Mouse (Mus musculus): ENCODE results near the gene Slc9a2. TPM values are rescaled to one million over a fixed set of nuclear protein-coding genes. Genes with fewer than 3 reads are reported as not detected.

Gene Slc9a2
- polyA plus RNA-seq, 1 experiment from 2014 or later = not detected

GRCm38 (mm10) chr1:40785876-40786445, 105.6 kb downstream of the Slc9a2 start:
- no peak for ATAC-seq (replicated peaks; ENCODE audit: low FRiP score)
- DNase-seq (ENCODE audit: low spot score) = no peak
- no peak overlapping the region for H3K27ac ChIP-seq (ENCODE audit: low read depth, low read length)
- no peak overlapping the region for H3K4me3 ChIP-seq (ENCODE audit: low read depth, low read length)
- no peaks in the 10 kb centered on the region for H3K27me3 ChIP-seq (replicated peaks; ENCODE audit: control insufficient read depth, insufficient read depth, low read length)
- no peak overlapping the region for H3K9ac ChIP-seq (ENCODE audit: low read depth, low read length)
- peaks cover 2% of the 10 kb centered on the region for H3K4me1 ChIP-seq (replicated peaks; ENCODE audit: control insufficient read depth, insufficient read depth, low read length)
- no peaks in the 10 kb centered on the region for H3K36me3 ChIP-seq (ENCODE audit: control insufficient read depth, insufficient read depth, low read length)
- H3K4me2 ChIP-seq = no peak overlapping the region
- no peaks in the 10 kb centered on the region for H3K9me3 ChIP-seq (ENCODE audit: control insufficient read depth, low read length)
- 81% methylated on average over 11 of the region's 11 CpGs for WGBS

- Histone ChIP-seq H3K4me3 (ENCODE audit: low read depth, low read length) (no peak overlapping the region), H3K9ac (ENCODE audit: low read depth, low read length) (no peak overlapping the region), H3K9me3 (ENCODE audit: control insufficient read depth, low read length) (no peaks in the 10 kb centered on the region), H3K27ac (ENCODE audit: low read depth, low read length) (no peak overlapping the region), H3K27me3 (replicated peaks; ENCODE audit: control insufficient read depth, insufficient read depth, low read length) (no peaks in the 10 kb centered on the region), H3K4me2 (no peak overlapping the region), H3K4me1 (replicated peaks; ENCODE audit: control insufficient read depth, insufficient read depth, low read length) (peaks cover 4% of the 10 kb centered on the region), H3K36me3 (ENCODE audit: control insufficient read depth, insufficient read depth, low read length) (no peaks in the 10 kb centered on the region)
- no peak for ATAC-seq (replicated peaks; ENCODE audit: low FRiP score)
- WGBS = 80% methylated on average over 6 of the region's 6 CpGs
- DNase-seq (ENCODE audit: low spot score) = no peak
Observed at GRCm38 (mm10) chr1:40788956-40789355, 108.6 kb downstream of the Slc9a2 start.

GRCm38 (mm10) chr1:40789666-40790233, 109.4 kb downstream of the Slc9a2 start:
- Histone ChIP-seq H3K36me3 (ENCODE audit: control insufficient read depth, insufficient read depth, low read length) (no peaks in the 10 kb centered on the region), H3K27ac (ENCODE audit: low read depth, low read length) (no peak overlapping the region), H3K9me3 (ENCODE audit: control insufficient read depth, low read length) (no peaks in the 10 kb centered on the region), H3K4me1 (replicated peaks; ENCODE audit: control insufficient read depth, insufficient read depth, low read length) (peaks cover 4% of the 10 kb centered on the region), H3K9ac (ENCODE audit: low read depth, low read length) (peak overlapping the region; percentile 69), H3K27me3 (replicated peaks; ENCODE audit: control insufficient read depth, insufficient read depth, low read length) (no peaks in the 10 kb centered on the region), H3K4me2 (peak overlapping the region; percentile 74), H3K4me3 (ENCODE audit: low read depth, low read length) (peak overlapping the region; percentile 73)
- DNase-seq (ENCODE audit: low spot score) (no peak), ATAC-seq (replicated peaks; ENCODE audit: low FRiP score) (no peak)
- WGBS = 49% methylated on average over 5 of the region's 5 CpGs

GRCm38 (mm10) chr1:40790324-40791141, 110.2 kb downstream of the Slc9a2 start, which contains the start of gene Mfsd9:
Gene Mfsd9 (minus strand): TSS chr1:40790687.
- no peaks in the 10 kb centered on the region for H3K36me3 ChIP-seq (ENCODE audit: control insufficient read depth, insufficient read depth, low read length)
- H3K4me2 ChIP-seq = peak within 1 kb of the TSS; percentile 74
- peak within 1 kb of the TSS; percentile 69 for H3K9ac ChIP-seq (ENCODE audit: low read depth, low read length)
- H3K27me3 ChIP-seq (replicated peaks; ENCODE audit: control insufficient read depth, insufficient read depth, low read length) = no peaks in the 10 kb centered on the region
- H3K27ac ChIP-seq (ENCODE audit: low read depth, low read length) = no peak within 1 kb of the TSS
- H3K4me1 ChIP-seq (replicated peaks; ENCODE audit: control insufficient read depth, insufficient read depth, low read length) = peaks cover 4% of the 10 kb centered on the region
- peak; percentile 96 for ATAC-seq (replicated peaks; ENCODE audit: low FRiP score)
- 7% methylated on average over 38 of the region's 38 CpGs for WGBS
- DNase-seq (ENCODE audit: low spot score) = peak; percentile 96
- H3K4me3 ChIP-seq (ENCODE audit: low read depth, low read length) = peak within 1 kb of the TSS; percentile 73
- no peaks in the 10 kb centered on the region for H3K9me3 ChIP-seq (ENCODE audit: control insufficient read depth, low read length)

GRCm38 (mm10) chr1:40795508-40795907, 115.1 kb downstream of the Slc9a2 start:
- no peak overlapping the region for H3K9ac ChIP-seq (ENCODE audit: low read depth, low read length)
- H3K27ac ChIP-seq (ENCODE audit: low read depth, low read length) = no peak overlapping the region
- no peaks in the 10 kb centered on the region for H3K36me3 ChIP-seq (ENCODE audit: control insufficient read depth, insufficient read depth, low read length)
- DNase-seq (ENCODE audit: low spot score) (no peak), ATAC-seq (replicated peaks; ENCODE audit: low FRiP score) (no peak)
- no peaks in the 10 kb centered on the region for H3K9me3 ChIP-seq (ENCODE audit: control insufficient read depth, low read length)
- no peak overlapping the region for H3K4me3 ChIP-seq (ENCODE audit: low read depth, low read length)
- WGBS = 88% methylated on average over 1 of the region's 1 CpGs
- H3K27me3 ChIP-seq (replicated peaks; ENCODE audit: control insufficient read depth, insufficient read depth, low read length) = no peaks in the 10 kb centered on the region
- H3K4me1 ChIP-seq (replicated peaks; ENCODE audit: control insufficient read depth, insufficient read depth, low read length) = peaks cover 4% of the 10 kb centered on the region
- H3K4me2 ChIP-seq = no peak overlapping the region

GRCm38 (mm10) chr1:40797348-40797747, 117.0 kb downstream of the Slc9a2 start:
- DNase-seq (ENCODE audit: low spot score) (peak; percentile 40), ATAC-seq (replicated peaks; ENCODE audit: low FRiP score) (no peak; the same call in 1 of the 2 replicates)
- Histone ChIP-seq H3K27ac (ENCODE audit: low read depth, low read length) (no peak overlapping the region), H3K36me3 (ENCODE audit: control insufficient read depth, insufficient read depth, low read length) (no peaks in the 10 kb centered on the region), H3K4me2 (no peak overlapping the region), H3K9ac (ENCODE audit: low read depth, low read length) (no peak overlapping the region), H3K9me3 (ENCODE audit: control insufficient read depth, low read length) (no peaks in the 10 kb centered on the region), H3K27me3 (replicated peaks; ENCODE audit: control insufficient read depth, insufficient read depth, low read length) (no peaks in the 10 kb centered on the region), H3K4me1 (replicated peaks; ENCODE audit: control insufficient read depth, insufficient read depth, low read length) (no peaks in the 10 kb centered on the region), H3K4me3 (ENCODE audit: low read depth, low read length) (no peak overlapping the region)
- WGBS = 14% methylated on average over 5 of the region's 5 CpGs

- no peak for ATAC-seq (replicated peaks; ENCODE audit: low FRiP score)
- Histone ChIP-seq H3K27ac (ENCODE audit: low read depth, low read length) (no peak overlapping the region), H3K27me3 (replicated peaks; ENCODE audit: control insufficient read depth, insufficient read depth, low read length) (no peaks in the 10 kb centered on the region), H3K4me3 (ENCODE audit: low read depth, low read length) (no peak overlapping the region), H3K9me3 (ENCODE audit: control insufficient read depth, low read length) (no peaks in the 10 kb centered on the region), H3K4me2 (no peak overlapping the region), H3K4me1 (replicated peaks; ENCODE audit: control insufficient read depth, insufficient read depth, low read length) (no peaks in the 10 kb centered on the region), H3K9ac (ENCODE audit: low read depth, low read length) (no peak overlapping the region), H3K36me3 (ENCODE audit: control insufficient read depth, insufficient read depth, low read length) (no peaks in the 10 kb centered on the region)
- no peak for DNase-seq (ENCODE audit: low spot score)
- WGBS = 81% methylated on average over 8 of the region's 8 CpGs
Observed at GRCm38 (mm10) chr1:40799121-40799520, 118.7 kb downstream of the Slc9a2 start.

GRCm38 (mm10) chr1:40800908-40801307, 120.5 kb downstream of the Slc9a2 start:
- Histone ChIP-seq H3K9me3 (ENCODE audit: control insufficient read depth, low read length) (no peaks in the 10 kb centered on the region), H3K4me2 (no peak overlapping the region), H3K9ac (ENCODE audit: low read depth, low read length) (no peak overlapping the region), H3K27ac (ENCODE audit: low read depth, low read length) (no peak overlapping the region), H3K4me3 (ENCODE audit: low read depth, low read length) (no peak overlapping the region), H3K4me1 (replicated peaks; ENCODE audit: control insufficient read depth, insufficient read depth, low read length) (no peaks in the 10 kb centered on the region), H3K36me3 (ENCODE audit: control insufficient read depth, insufficient read depth, low read length) (no peaks in the 10 kb centered on the region), H3K27me3 (replicated peaks; ENCODE audit: control insufficient read depth, insufficient read depth, low read length) (no peaks in the 10 kb centered on the region)
- DNase-seq (ENCODE audit: low spot score) (no peak), ATAC-seq (replicated peaks; ENCODE audit: low FRiP score) (no peak)
- 59% methylated on average over 5 of the region's 5 CpGs for WGBS

Measured in liver, embryonic 11.5 days (tissue).